Mouse (Mus musculus) layer of hippocampus, postnatal 25 days (tissue): ENCODE results near the gene Nhlrc2. TPM values are rescaled to one million over a fixed set of nuclear protein-coding genes. Genes with fewer than 3 reads are reported as not detected.

ENCODE experiments used
- DNase-seq, 2 experiments: peaks; one replicate each; pipeline ENCODE4 v3.0.0; 2022; ENCODE audit warnings: mixed read lengths in 2 of 2, low spot score in 1 of 2; ENCODE audit errors: extremely low spot score in 1 of 2
- total RNA-seq, 2 experiments: library from RNA; stranded (reverse); gene quantifications; 2 replicates each; pipeline ENCODE4 v1.2.3; 2021

Gene Nhlrc2
- total RNA-seq, 2 experiments from 2014 or later = 10.4 to 12.2 TPM

DNA sequence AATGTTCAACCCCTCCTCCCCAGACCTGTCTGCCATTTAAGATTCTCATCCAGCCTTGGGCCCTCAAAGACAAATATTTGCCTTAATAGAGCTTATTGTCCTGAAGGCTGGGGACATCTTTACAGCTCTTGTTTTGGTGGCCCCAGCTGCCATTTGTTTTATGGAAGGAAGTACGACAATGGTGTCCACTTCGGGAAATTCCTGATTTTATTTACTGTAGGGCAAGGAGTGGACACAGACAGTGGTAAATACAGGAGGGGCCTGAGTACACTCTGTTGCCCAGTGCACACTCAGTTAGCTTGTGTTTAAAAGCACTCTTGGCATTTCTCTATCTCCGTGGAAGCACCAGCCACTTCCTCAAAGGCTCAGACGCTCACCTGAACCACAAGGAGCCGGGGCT is 66.1 kb downstream of the Nhlrc2 start:
- DNase-seq = no peak

- peak in 1 of 2 experiments; percentile 13 for DNase-seq
Observed at GRCm38 (mm10) chr19:56618845-56619244, 70.8 kb downstream of the Nhlrc2 start.

DNA sequence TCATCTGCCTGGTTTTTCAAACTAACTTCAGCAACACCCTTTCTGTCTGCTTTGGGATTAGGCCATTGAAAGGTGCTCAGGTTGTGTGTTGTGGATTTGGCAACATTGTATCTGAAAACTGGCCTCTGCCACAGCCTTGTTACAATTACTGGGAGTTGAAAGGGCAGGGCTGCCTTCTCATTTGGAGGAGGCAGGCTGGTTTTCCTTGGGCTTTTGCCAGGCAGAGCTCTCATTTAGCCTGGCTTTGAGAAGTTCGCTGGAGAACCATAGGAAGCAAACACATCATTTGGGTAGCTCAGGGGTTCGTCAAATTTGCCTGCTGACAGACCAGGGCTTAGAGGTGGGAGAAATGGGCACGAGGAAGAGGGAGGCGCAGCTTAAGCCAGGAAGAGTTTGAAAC is 71.5 kb downstream of the Nhlrc2 start:
- no peak for DNase-seq

DNA sequence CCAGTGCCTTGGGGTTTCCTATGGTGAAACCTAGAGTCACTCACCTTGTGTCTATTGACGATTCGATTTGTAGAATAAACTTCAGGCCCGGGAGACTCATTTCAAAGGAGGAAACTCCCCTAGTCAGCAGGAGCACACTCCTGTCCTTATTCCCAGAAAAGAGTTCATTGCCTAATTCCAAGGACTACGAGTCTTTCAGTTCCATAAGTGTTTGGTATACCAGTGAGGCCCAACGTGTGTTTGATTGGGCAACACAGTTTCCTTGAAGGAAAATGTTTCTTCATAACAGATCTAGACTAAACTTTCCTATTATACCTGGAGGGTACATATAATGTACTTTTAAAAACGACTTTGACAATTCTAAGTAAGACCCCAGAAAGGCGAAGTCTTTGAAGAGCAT is 73.8 kb downstream of the Nhlrc2 start:
- no peak for DNase-seq

DNA sequence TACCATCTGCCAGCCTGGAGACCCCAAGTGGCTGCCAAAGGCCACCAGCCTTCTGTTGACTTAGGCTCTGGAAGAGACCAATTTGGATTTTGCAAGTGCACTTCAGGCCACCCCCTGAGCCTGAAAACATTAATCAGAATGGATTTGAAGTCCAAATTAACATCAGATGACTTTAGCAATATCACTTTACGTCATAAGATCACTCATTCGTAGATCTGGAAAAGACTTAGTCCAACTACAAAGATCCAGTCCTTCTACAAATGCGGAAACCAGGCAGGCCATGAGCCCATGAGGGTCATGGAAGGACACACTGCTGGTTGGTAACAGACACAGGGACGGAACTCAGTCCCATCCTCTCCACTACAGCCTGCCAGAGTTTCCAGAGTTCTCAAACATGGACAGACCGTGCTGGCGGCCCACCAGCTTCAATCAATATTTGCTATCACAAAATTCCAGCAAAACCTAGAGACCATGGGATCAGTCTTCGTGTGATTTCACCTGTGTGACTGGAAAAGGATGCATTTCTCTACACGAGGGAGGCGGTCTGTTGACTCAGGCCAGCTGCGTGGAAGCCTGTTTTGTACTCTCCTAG is 79.9 kb downstream of the Nhlrc2 start:
- DNase-seq = no peak

DNA sequence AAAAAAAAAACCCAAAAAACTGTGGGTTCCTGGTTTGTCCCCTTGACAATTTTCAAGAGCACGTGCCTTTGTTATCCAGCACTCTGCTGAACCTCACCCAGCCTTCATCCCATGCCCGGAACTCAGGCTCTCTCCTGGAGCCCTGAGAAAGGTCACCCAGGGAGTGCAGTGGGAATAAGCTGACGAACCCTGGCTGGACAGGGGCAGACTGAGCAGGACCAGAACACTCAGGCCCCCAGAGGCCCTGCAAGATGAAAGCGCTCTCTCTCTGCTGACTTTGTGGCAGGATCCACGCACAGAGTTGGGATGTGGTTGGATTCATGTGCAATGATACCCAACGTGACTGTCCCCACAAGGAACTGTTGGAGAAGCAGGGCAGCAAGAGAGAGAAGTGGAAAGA is 81.6 kb downstream of the Nhlrc2 start:
- no peak for DNase-seq

GRCm38 (mm10) chr19:56631017-56631416 is 83.0 kb downstream of the Nhlrc2 start:
- DNase-seq = peak in 1 of 2 experiments; percentile 10

- DNase-seq = no peak
Observed at GRCm38 (mm10) chr19:56631451-56631901, 83.4 kb downstream of the Nhlrc2 start.

DNA sequence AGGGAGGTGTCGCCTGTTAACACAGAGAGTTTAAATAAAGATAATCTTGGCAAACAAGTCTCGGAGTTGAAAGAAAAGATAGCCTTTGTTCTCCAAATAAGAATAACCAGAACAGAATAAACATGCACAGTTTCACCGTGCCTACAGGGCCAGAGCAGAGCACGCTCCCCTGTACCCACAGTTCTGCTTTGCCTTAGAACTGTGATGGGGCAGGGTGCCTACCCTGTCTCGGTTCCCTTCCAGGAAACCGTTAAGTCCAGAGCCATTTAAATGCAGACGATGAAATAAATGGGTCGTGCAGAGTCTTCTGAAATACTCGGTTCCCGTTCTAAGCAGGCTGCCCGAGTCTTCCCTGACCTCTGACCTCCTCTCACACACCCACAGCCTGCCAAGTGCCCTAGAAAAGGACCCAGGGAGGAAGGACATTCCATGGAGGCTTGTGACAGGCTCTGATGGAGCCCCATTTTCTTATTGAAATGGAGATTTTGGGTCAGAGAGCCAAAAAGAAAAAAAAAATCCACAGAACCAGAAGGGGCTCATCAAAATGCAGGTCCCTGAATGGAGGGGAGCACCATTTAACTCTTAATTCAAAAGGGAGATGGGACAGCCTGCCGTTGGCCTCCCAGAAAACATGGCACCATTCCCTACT is 89.1 kb downstream of the Nhlrc2 start:
- no peak for DNase-seq

- no peak for DNase-seq
Observed at GRCm38 (mm10) chr19:56637684-56638049, 89.6 kb downstream of the Nhlrc2 start.

DNA sequence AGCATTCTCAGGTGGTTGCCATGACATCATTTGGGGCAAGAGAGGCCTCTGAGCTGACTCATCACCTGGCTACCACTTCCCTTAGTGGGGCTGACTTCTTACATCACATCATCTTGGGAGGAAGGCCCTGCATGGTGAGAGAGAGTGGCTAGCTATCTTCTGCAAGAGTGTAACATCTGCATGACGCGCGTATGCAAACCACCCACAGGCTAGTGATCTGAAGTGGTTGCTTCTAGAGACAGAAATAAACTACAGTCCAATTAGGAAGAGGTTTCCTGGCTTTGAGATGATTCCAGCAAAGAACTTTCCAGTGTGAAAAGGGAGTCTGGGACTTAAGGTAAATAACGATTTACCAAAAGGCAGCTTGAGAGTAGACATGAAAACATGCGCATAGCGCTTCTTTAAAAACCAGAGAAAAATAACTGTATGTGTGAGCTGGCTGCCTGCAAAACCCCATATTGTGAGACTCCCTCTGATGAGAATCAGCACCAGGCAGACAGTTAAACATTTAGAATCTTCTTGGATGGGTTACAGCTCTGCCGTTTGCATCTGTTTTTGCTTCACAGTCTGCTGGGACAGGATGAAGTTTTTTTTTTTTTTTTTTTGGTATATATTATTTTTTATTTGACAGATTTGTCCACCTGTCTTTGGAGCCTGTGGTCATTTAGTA is 99.5 kb downstream of the Nhlrc2 start:
- DNase-seq = no peak

- DNase-seq = no peak
Observed at GRCm38 (mm10) chr19:56651262-56651661, 103.2 kb downstream of the Nhlrc2 start.

GRCm38 (mm10) chr19:56652034-56652962 is 104.2 kb downstream of the Nhlrc2 start:
- no peak for DNase-seq

Other genes starting within 250 kb of the Nhlrc2 start
- under 1 TPM; 0.07 to 0.09 TPM for gene Nrap, start 158.2 kb upstream of the Nhlrc2 start, total RNA-seq
- gene Casp7, start 151.1 kb upstream of the Nhlrc2 start, total RNA-seq = 1 to 10 TPM; 2.0 to 2.5 TPM
- under 1 TPM; 0.32 to 0.47 TPM for gene Plekhs1, start 86.6 kb upstream of the Nhlrc2 start, total RNA-seq
- gene Dclre1a, start within 50 bp of the Nhlrc2 start, total RNA-seq = 1 to 10 TPM; 5.3 to 8.5 TPM
- 10 to 100 TPM; 17.6 to 18.4 TPM for gene Adrb1, start 173.9 kb downstream of the Nhlrc2 start, total RNA-seq